Mouse (Mus musculus) left cerebral cortex, adult 11 months (tissue): ENCODE measurements around the gene Alpk3.
"Not testable (repeated sequence)": the region's sequence is repeated elsewhere in the genome, so short reads cannot be mapped to it uniquely, and the experiment has no call there.

Source experiments
- DNase-seq: peaks from one replicate; pipeline ENCODE4 v3.0.0; 2022; ENCODE audit warnings: low spot score

Gene Alpk3

DNA sequence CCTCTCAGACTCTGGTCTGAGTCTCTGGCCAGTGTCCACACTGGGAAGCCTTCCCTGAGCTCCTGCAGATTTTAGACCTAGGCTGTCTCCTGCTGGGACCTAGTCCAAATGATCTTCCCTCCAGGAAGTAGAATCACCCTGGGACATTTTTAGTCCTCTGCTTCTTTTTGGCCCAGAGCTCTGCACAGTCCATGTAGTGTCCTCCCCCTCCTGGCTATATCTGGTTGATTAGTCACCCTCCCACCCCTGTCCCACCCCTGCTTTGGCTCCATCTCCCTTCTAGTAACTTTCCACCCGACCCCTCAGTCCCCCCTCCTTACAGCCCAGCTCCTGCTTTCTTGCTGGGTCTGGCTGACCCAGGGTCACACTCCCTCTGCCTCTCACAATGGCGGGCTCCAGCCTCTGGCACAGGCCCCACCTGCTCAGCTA lies 75.5 kb downstream of the Alpk3 start:
- DNase-seq = no peak

DNA sequence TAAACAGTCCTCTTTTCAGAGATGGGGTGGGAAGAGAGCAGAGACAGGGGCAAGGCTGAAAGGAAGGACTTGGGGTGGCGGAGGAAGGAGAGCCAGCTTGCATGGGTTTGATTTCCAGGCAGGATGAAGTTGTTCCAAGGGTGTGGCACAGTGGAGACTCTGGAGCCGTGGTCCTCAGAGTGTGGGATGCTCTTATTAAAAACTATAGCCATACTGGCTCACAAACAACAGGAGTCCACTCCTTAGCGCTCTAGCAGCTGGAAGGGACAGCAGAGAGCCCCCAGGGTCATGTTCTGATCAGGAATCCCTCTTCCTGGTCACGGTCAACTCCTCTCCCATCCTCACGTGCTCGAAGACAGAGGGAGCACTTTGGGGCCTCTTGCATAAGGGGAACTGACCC lies 76.0 kb downstream of the Alpk3 start:
- no peak for DNase-seq

GRCm38 (mm10) chr7:81133941-81134340 lies 76.5 kb downstream of the Alpk3 start:
- DNase-seq = no peak

GRCm38 (mm10) chr7:81134614-81135067 lies 77.2 kb downstream of the Alpk3 start:
- peak; percentile 66 for DNase-seq

DNA sequence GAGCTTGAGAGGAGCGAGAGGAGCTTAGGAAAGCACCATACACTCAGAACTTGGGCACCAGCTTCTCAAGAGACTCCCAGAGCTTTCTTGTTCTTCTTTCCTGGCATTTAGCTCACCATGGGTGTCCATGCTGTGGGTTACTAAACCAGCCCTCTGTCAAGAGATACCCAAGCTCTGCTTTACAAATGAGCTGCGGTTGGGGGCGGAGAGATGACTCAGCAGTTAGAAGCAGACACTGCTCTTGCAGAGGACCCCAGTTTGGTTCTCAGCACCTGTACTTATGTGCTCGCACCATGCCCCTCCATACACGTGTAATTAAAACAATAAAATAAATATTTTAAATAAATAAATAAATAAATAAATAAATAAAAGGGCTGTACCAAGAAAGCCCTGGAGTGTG lies 79.9 kb downstream of the Alpk3 start:
- DNase-seq = no peak

DNA sequence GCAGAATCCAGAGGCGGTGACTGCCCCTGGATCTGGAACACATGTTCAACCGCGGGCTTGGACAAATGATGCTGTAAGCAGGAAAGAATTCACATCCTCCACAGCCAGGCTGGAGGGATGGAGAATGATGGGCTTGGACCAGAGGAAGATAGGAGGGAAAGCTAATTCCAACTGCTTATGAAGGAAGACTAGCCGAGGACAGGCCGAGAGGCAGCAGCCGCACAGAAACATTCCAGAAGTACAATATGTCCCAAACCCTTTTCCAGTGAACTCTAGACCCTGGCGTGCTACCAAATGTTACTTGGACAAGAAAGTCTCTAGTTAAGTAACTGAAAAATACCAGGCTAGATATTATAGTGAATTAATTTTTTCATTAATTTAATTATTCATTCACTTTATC lies 81.7 kb downstream of the Alpk3 start:
- no peak for DNase-seq

DNA sequence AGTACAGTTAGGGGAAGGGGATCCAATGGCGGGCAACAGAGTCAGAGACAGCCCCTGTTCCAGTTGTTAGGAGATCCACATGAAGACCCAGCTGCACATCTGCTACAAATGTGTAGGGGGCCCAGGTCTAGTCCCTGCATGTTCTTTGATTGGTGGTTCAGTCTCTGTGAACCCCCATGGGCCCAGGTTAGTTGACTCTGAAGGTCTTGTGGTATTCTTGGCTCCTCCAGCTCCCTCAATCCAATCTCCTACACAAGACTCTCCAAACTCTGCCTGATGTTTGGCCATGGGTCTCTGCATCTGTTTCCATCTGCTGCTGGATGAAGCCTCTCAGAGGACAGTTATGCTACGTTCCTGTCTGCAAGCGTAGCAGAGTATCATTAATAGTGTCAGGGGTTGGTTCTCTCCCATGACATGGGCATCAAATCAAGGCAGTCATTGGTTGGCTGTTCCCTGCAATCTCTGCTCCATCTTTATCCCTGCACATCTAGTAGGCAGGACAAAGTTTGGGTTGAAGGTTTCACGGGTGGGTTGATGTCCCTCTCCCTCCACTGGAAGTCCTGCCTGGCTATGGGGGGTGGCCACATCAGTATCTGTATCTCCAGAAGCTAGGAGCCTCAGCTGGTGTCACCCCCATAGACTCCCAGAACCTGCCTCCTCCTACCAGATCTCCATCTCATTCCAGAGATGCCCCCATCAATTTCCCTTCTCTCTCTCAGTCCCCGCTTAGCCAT lies 82.4 kb downstream of the Alpk3 start:
- no peak for DNase-seq

DNA sequence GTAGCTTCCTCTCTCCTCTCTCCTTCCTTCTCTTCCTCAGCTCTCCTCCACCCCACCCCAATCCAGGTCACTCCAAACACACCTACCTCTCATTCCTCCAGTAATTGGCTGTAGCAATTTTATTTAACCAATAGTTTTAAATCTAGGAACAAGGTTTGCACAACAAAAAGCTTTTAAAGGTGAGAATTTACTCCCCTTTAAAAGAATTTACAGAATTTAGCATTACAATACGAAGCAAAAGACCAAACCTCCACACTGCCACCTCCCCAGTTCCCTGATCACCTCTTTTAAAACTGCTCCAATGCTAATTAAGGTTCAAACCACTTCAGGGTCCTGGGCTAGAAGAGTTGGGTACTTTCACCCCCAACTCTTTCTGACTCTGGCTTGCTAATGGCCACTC lies 84.1 kb downstream of the Alpk3 start:
- no peak for DNase-seq

DNA sequence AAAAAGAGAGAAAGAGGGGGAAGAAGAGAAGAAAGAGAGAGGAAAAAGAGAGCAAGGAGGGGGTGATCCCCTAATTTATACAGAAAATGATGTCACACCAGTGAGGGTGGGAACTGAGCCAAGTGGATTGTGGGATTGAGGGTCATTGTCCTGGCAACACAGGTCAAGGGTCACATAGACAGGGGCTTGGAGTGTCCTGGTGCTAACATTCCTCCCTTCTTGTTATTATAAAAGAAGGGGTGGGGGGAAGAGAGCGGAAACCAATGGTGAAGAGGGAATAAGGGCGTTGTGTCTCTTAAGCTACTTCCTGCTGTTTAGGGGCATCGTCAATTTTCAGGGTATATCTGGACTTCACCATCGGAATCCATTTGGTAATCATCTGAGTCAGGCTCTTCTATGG lies 85.7 kb downstream of the Alpk3 start:
- DNase-seq = not testable (repeated sequence)

- DNase-seq = no peak
Measured at GRCm38 (mm10) chr7:81149759-81150158, 92.4 kb downstream of the Alpk3 start.

GRCm38 (mm10) chr7:81151216-81151615 lies 93.8 kb downstream of the Alpk3 start:
- DNase-seq = no peak

DNA sequence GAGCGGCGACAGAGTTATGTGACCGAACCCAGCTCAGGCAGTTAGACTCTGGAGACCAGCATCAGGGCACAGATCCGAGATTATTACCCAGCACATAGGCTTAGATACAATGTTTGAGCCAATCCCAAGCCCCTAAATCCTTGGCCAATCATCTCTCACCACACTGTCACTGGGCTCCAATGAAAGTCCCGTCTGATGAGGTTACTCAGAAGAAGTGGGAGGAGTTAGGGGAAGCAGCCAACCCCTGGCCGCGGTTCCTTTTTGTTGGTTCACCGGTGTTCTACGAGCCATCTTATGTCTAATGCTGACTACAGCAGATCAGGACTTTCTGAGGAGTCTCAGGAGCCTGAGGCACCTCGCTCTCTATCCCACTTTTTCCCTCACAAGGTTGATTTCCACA lies 94.9 kb downstream of the Alpk3 start:
- DNase-seq = no peak

DNA sequence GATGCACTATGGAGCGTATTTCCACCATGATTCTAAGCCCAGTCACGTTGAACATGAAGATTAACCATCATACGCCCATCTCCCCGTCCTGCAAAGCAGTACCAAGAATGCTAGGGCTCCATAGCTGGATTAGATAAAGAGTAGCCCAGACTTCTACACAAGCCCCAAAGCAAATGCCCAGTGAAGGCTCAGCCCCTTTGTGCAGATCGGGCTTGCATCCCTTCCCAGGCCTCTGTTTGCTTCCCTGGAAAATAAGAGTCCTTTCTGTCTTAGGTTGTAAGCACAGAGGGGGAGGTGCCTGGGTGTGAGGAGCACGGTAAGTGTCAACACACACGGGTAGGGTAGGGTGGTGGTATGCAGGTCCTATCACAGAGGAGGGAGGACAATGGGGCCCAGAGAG lies 95.4 kb downstream of the Alpk3 start:
- DNase-seq = no peak

- DNase-seq = no peak
Measured at GRCm38 (mm10) chr7:81153327-81153726, 95.9 kb downstream of the Alpk3 start.

DNA sequence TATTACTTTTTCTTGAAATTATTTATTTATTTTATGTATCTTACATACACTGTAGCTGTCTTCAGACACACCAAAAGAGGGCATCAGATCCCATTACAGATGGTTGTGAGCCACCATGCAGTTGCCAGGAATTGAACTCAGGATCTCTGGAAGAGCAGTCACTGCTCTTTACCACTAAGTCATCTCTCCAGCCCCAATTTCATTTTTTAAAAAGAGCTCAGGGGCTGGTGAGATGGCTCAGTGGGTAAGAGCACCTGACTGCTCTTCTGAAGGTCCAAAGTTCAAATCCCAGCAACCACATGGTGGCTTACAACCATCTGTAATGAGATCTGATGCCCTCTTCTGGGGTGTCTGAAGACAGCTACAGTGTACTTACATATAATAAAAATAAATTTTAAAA lies 96.8 kb downstream of the Alpk3 start:
- not testable (repeated sequence) for DNase-seq

GRCm38 (mm10) chr7:81154960-81155359 lies 97.6 kb downstream of the Alpk3 start:
- peak; percentile 12 for DNase-seq
